Mouse (Mus musculus): ENCODE results near the gene Lrrc8e.

Lrrc8e gene

DNA sequence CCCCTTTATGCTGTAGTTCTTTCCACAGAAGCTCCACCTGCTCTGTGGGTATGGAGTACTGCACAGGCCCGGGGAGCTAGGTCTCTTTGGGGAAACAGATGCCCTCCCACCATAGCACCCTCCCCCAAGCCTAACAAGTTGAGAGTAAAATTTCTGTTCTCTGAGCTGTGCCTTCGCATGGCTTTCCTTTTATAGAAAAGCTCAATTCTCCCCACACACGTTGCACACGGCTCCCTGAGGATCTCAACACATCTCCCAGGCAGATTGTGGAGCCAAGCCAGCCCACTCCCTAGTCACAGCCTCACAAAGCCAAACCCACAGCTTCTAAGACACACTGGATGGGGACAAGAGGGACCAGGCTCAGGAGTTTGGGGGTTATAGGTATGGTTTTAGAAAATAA is 30.3 kb downstream of the Lrrc8e start:
- DNase-seq (ENCODE audit: low spot score in 2 of 2) = peak; percentile 93 to 95

DNA sequence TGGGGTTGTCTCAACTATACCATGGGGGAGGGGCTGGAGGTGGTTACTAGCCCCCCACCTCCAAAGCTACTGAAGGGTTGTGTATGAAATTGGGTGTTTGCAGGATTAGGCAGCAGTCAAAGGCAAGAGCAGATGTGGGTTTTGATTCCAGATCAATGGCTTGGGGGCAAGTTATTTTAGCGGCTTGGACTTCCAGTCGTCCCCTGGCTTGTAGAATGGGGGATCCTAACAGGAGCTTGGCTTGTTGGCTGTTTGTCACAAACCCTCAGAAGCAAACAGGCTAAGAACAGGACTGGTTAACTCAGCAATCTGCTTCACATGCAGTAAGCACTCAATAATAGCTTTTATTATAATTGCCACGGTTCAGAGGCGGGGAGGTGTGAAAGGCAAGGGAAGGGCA is 30.7 kb downstream of the Lrrc8e start:
- no peak for DNase-seq (ENCODE audit: low spot score in 2 of 2)

DNA sequence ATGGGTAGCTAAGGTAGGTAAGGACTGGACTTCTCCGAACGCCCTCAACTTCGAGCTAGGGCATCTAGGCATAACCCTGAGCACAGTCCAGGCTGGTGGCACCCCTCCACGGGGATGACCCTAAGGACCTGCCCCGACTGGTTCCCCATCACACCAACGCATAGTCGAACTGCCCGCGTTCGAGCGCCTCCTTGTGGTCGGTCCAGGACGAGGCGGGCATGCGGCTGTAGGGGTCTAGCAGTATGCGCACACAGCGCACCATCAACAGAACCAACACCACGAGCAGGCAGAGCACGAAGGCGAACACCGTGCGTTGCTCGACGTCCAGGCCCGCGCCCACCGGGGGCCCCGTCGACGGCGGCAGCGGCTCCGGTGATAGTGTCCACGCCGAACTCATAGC is 31.6 kb downstream of the Lrrc8e start:
- peak; percentile 91 to 92 for DNase-seq (ENCODE audit: low spot score in 2 of 2)

DNA sequence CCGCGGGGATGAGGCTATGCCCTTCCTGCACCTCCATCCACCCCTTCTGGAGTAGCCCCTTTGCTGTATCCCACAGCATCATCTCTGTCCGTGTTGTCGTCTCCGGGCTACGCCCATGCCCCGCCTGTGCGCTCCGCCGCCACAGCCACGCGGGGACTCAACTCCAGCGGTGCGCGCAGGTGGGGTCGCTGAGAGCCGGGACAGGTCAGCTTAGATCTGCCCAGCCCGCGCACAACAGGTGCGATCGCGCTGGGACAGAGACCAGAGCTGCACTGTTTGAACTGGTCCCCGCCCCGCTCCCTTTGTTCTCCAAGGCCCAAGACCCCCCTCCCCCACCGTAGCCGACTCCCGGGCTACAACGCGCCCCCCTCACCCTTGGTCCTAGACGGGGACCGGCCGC is 32.1 kb downstream of the Lrrc8e start:
- DNase-seq (ENCODE audit: low spot score in 2 of 2) = peak in 1 of 2 experiments; percentile 81

DNA sequence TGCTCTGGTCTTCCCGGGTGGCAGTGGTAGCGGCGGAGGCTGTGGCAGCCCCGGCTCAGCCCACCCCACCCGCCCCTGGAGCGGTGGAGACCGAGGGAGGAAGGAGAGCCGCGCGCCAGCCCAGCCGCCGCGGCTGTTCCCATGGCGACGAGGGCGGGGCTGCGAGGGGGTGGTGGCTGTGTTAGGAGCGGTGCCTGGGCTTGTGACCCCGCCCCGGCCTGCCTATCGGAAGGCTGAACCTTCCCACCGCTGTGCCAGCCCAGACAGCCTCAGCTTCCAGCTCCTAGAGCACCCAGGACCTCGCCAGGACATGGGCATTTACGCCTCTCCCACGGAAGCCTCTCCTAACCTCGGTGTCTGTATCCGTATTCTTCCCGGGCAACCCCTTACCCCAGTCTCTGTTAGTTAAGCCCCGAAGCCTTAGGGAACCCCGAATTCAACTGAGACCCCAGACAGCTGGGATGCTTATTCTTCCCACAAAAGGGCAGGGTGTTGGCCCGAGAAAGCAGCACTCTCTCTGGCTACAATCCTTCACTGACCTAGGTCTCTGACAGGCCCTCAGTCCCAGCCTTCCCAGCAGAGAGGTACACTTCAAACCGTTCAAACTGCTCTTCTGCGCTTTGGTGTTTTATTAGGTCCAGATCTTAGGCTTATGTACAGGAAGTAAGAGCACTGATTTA is 32.6 kb downstream of the Lrrc8e start, which contains the start of gene Ctxn1:
Ctxn1 (minus strand) TSS at position 150 of the 680 bp plus-strand sequence.
- DNase-seq (ENCODE audit: low spot score in 2 of 2) = peak; percentile 96 to 97

DNA sequence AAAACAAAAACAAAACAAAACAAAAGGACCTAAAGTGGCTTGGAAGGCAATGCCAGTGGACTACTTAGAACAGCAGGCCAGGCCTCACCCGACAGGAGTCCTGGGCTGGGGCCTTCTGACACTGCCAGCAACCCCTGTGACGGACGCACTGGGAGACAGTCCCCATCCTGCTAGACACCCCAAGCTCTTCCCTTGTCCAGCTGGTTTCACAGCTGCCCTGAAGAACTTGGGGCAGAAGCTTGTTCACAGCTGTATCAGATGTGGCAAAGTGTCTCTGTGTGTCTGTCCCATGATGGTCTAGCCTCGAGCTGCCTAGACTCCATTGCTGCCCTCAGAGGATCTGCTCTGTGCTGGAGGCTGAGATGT is 33.2 kb downstream of the Lrrc8e start:
- DNase-seq (ENCODE audit: low spot score in 2 of 2) = no peak

DNA sequence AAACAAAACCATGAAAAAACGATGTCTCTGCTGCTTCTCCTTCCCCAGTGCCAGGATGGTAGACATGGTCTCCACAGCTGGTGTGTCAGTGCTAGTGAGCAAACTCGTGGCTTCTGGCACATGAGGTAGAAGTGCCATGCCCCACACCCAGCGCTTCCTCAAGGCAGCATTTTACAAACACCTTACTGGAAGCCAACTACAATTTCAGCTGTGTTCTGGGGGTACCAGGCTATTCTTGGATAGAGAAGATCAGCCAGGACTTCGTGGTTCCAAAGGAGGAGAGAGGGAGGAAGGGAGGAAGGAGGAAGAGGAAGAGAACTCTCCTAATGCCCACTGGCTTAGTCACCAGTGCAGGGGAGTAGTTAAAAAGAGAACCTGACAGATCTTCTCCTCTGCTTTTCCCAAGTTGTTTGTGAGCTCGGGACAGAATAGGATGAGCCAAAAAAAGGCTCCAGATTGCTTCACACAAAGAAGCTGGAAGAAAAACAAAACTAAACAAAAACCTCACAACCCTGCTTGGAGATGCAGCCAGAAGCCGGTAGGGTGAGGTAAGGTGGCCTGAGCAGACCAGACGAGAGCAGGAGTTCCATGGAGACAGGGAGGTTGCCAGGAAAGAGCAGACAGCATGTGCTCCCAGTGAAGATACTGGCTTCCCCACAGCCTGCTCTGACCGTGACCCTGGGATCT is 36.6 kb downstream of the Lrrc8e start:
- DNase-seq (ENCODE audit: low spot score in 2 of 2) = peak in 1 of 2 experiments; percentile 56

DNA sequence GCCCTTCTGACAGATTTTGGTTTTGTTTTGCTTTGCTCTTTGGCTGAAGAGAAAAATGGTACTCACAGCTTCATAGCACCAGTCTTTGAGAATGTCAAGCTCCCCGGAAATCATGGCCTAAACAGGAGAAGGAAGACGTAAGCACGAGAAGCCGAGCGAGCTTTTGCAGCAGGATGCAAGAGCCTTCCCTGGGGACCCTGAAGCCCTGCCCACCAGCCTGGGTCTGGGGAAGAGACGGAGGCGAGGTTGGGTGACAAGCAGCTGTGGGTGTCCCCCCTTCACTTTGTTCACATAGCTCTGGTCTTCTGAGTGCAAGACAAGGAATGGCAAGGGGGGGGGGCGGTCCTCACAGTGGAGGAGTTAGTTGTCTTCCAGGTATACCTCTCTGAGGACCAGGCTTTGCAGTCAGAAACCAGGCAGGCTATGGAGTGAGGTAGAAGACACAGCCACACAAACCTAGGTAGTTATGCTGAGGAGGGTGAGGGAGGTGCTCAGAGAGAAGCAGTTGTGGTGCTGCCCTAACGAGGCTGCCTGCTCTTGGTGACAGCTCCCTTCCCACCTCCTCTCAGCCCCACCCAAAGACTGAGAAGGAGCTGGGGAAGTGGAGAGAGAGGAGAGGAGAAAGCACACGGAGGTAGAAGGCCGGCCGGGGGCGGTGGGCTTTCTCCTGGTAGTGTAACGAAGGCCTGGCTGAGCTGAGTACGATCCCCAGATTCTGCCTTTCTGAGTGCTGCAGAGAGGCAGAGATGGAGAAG is 38.7 kb downstream of the Lrrc8e start:
- peak in 1 of 2 experiments; percentile 19 for DNase-seq (ENCODE audit: low spot score in 2 of 2)

DNA sequence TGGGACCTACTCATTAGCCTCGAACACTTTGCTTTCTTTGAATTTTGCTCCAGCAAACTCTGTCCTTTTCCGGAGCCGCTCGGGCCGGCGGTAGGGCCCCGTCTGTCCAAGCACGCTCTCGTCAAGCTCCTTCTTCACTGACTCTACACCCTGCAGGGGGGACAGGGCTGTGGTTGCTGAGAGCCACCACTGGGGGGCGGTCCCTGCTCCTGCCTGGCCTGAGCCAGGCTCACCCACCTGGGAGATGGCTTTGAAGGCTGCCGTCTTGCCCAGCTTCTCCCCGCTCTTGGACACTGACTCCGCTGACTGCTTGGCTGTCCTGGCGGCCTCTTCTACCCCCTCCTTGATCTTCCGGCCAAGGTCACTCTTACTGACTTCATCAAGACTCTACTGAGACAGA is 41.0 kb downstream of the Lrrc8e start:
- DNase-seq (ENCODE audit: low spot score in 2 of 2) = no peak

DNA sequence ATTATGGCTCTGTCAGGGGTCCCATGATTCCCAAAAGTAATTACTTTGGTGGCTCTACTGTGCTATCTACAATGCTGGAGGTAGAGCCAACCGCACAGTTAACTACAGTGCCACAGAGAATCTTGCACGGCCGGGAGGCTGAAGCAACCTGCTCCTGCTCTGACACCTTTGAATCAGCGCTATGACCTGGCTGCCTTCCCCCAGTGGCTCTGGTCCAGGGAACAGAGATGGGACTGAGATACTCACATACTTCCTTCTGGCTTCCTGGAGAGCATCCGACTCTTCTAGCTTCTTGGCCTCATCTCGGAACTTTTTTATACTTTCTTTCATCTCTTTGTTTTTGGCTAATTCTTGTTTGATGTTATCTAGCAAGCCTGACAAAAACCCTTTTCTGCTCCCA is 43.0 kb downstream of the Lrrc8e start:
- no peak for DNase-seq (ENCODE audit: low spot score in 2 of 2)

DNA sequence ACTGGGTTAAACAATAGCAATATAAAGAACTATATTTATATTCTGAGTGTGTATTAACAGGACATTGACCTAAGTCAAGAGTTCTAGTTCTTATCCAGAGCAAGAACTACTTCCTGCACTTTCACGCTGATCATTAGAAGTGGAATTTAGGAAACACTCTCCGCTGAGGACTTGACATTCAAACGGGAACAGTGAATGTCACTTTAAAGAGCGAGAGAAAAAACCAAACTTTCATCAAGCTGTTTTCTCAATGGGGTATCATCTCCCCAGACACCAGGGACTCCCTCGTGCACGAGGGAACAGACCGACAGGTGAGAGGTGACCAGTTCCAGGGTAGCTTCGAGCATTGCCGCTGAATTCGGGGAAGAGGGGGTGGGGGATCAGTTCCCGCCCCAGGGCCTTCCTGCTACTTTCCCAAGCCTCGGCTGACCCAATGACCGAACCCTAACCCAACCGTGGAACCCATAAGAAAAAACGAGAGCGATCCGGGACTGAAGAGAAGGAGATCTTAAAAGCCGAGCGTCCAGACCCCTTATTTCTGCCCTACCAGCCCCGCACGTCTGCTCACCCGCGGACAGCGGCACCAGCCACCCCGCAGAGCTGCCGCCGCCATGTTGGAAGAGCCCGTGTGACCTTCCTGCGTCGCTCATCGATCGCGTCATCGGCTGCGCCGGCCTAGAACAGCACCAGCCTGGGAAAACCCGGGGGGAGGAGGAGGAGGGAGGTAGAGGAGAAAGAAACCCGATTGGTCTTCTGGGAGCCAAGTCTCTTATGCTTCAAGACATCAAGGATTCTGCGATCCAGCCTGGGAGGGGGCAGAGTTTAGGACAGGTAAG is 48.9 kb downstream of the Lrrc8e start, which contains the start of gene Timm44:
Timm44 (minus strand) TSS at position 639 of the 836 bp plus-strand sequence.
- peak; percentile 99 for DNase-seq (ENCODE audit: low spot score in 2 of 2)

DNA sequence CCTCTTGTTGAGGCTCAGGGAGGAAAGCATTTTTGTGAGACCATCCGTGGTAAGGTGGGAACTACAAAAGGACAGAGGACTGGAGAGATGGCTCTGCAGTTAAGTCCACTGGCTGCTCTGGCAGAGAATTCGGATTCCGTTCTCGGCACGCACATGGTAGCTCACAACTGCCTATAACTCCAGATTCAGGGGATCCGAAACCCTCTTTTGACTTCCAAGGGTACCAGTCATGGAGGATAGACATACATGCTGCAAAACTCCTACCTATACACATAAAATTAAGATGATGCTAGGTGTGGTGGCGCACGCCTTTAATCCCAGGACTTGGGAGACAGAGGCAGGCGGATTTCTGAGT is 49.5 kb downstream of the Lrrc8e start:
- no peak for DNase-seq (ENCODE audit: low spot score in 2 of 2)
